Mouse (Mus musculus) heart, postnatal 0 days (tissue): ENCODE results near the gene S100a1.

Experiments used
- CTCF ChIP-seq: IDR thresholded peaks from 2 replicates; pipeline ENCODE4 v1.5.1; 2016; ENCODE audit warnings: antibody characterized with exemption, control low read depth, low read depth
- EP300 ChIP-seq: IDR thresholded peaks from 2 replicates; pipeline ENCODE4 v1.6.1; 2016; ENCODE audit warnings: antibody characterized with exemption, low read depth

GRCm38 (mm10) chr3:90513796-90514590, at the start of gene S100a1, which contains the start of gene S100a13:
- TF ChIP-seq CTCF (peak; percentile 53), EP300 (no peak)
